Mouse (Mus musculus): ENCODE measurements around the gene Ccdc182. TPM values are rescaled to one million over a fixed set of nuclear protein-coding genes. Genes with fewer than 3 reads are reported as not detected.

The Ccdc182 gene
- polyA plus RNA-seq, 1 experiment from 2014 or later: not detected

- Histone ChIP-seq H3K4me1 (no peaks in the 10 kb centered on the region), H3K36me3 (no peaks in the 10 kb centered on the region), H3K9me3 (no peaks in the 10 kb centered on the region), H3K27me3 (replicated peaks) (no peaks in the 10 kb centered on the region), H3K4me2 (no peak overlapping the region), H3K27ac (no peak overlapping the region), H3K9ac (no peak overlapping the region), H3K4me3 (replicated peaks) (no peak overlapping the region)
- ATAC-seq (ENCODE audit: insufficient read depth, low FRiP score, low read depth): no peak
- WGBS: 81% methylated on average over 5 of the region's 5 CpGs
Measured at GRCm38 (mm10) chr11:88264889-88265288, 29.0 kb upstream of the Ccdc182 start.

DNA sequence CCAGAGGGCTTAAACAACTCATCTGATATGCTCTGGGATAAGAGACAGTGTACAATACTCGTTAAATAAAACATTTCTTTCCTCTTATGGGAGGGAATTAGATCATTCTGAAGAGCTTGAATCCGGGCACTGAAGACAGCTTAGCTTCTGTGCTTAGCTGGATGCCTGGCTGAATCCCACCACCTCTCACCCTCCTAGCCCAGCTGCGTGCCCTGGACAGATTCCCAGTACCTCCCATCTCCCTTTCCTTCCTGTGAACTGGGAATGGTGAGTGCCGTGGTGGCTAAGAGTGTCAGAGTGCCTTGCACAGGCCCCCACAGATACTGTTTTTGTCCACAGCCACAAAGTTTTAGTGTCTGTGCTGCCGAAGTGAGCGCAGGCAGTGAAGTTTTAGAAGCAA lies 27.5 kb upstream of the Ccdc182 start:
- H3K9ac ChIP-seq: no peak overlapping the region
- H3K4me1 ChIP-seq: no peaks in the 10 kb centered on the region
- WGBS: 43% methylated on average over 6 of the region's 6 CpGs
- no peak for ATAC-seq (ENCODE audit: insufficient read depth, low FRiP score, low read depth)
- no peak overlapping the region for H3K4me2 ChIP-seq
- no peak overlapping the region for H3K27ac ChIP-seq
- no peaks in the 10 kb centered on the region for H3K36me3 ChIP-seq
- H3K9me3 ChIP-seq: no peaks in the 10 kb centered on the region
- H3K4me3 ChIP-seq (replicated peaks): no peak overlapping the region
- H3K27me3 ChIP-seq (replicated peaks): no peaks in the 10 kb centered on the region

GRCm38 (mm10) chr11:88271870-88272269 lies 22.0 kb upstream of the Ccdc182 start:
- H3K27me3 ChIP-seq (replicated peaks): no peaks in the 10 kb centered on the region
- H3K36me3 ChIP-seq: no peaks in the 10 kb centered on the region
- no peak overlapping the region for H3K4me3 ChIP-seq (replicated peaks)
- H3K9ac ChIP-seq: no peak overlapping the region
- H3K27ac ChIP-seq: no peak overlapping the region
- H3K4me1 ChIP-seq: peaks cover 8% of the 10 kb centered on the region; the same call in 1 of the 2 replicates
- ATAC-seq (ENCODE audit: insufficient read depth, low FRiP score, low read depth): no peak
- H3K4me2 ChIP-seq: no peak overlapping the region
- H3K9me3 ChIP-seq: no peaks in the 10 kb centered on the region
- WGBS: 53% methylated on average over 3 of the region's 3 CpGs

- H3K4me1 ChIP-seq: peaks cover 8% of the 10 kb centered on the region; the same call in 1 of the 2 replicates
- WGBS: 61% methylated on average over 23 of the region's 23 CpGs
- H3K4me2 ChIP-seq: peak overlapping the region; percentile 19; the same call in 1 of the 2 replicates
- no peak for ATAC-seq (ENCODE audit: insufficient read depth, low FRiP score, low read depth)
- no peak overlapping the region for H3K4me3 ChIP-seq (replicated peaks)
- H3K9ac ChIP-seq: no peak overlapping the region
- no peaks in the 10 kb centered on the region for H3K27me3 ChIP-seq (replicated peaks)
- no peaks in the 10 kb centered on the region for H3K9me3 ChIP-seq
- H3K27ac ChIP-seq: no peak overlapping the region
- no peaks in the 10 kb centered on the region for H3K36me3 ChIP-seq
Measured at GRCm38 (mm10) chr11:88274111-88274879, 19.6 kb upstream of the Ccdc182 start.

GRCm38 (mm10) chr11:88274901-88275498 lies 18.9 kb upstream of the Ccdc182 start:
- Histone ChIP-seq H3K4me3 (replicated peaks) (no peak overlapping the region), H3K27me3 (replicated peaks) (no peaks in the 10 kb centered on the region), H3K9me3 (no peaks in the 10 kb centered on the region), H3K27ac (no peak overlapping the region), H3K4me2 (peak overlapping the region; percentile 19; the same call in 1 of the 2 replicates), H3K9ac (no peak overlapping the region), H3K4me1 (peaks cover 8% of the 10 kb centered on the region; the same call in 1 of the 2 replicates), H3K36me3 (no peaks in the 10 kb centered on the region)
- ATAC-seq (ENCODE audit: insufficient read depth, low FRiP score, low read depth): no peak
- 23% methylated on average over 13 of the region's 13 CpGs for WGBS

DNA sequence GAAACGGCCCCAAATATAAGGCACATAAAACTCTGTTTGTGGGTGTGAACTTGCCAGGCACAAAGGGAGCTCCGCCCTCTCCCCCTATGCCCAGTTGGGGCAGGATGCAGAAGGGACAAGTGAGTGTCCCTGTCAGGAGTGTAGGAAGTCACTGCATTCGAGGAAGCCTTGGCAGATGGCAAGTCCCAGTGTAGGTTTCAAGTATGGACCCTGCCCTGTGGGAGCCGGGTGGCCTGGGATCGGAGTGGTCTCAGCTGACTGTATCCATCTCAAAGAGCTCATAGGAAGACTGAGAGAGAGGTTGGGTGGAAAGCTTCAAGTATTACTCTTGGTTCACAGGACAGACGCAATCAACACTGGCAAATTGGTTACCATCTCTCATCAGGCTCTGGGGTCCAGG lies 17.9 kb upstream of the Ccdc182 start:
- H3K4me2 ChIP-seq: no peak overlapping the region
- H3K9ac ChIP-seq: no peak overlapping the region
- H3K27ac ChIP-seq: no peak overlapping the region
- 74% methylated on average over 6 of the region's 6 CpGs for WGBS
- no peaks in the 10 kb centered on the region for H3K9me3 ChIP-seq
- H3K36me3 ChIP-seq: no peaks in the 10 kb centered on the region
- H3K27me3 ChIP-seq (replicated peaks): no peaks in the 10 kb centered on the region
- H3K4me3 ChIP-seq (replicated peaks): no peak overlapping the region
- no peak for ATAC-seq (ENCODE audit: insufficient read depth, low FRiP score, low read depth)
- peaks cover 8% of the 10 kb centered on the region; the same call in 1 of the 2 replicates for H3K4me1 ChIP-seq

DNA sequence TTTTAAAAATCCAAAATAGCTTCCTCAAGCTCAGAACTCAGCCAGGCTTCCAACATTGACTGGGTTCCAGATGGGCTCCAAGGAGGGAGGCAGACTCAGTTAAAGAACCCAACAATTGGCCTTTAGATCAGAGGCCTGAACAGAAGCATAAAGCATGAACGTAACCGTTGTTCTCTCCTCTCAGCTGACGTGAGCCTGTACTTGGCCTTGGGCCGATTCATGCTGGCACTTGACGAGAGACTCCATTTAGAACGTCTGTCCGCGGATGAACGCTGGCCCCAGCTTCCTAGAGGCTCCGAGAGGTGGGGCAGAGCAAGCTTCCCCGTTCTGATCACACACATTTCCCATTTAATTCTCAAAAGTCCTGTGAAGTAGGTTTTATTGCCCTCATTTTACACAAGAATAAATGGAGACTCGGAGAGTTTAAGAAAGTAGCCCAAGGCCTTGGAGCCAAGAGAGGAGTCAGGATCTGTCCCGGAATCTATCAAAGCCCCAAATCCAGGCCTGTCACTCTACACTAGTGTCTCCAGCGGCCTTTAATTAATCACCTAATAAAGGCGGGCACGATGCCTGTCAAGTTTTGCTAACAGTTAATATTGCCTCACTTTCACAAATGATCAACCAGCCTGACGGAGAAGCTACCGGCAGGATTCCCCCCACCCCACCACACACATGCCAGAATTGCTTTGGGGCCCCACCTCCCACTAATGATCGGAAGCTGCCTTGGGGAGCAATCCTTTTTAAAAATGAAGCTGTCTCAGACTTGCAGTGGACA lies 17.1 kb upstream of the Ccdc182 start:
- Histone ChIP-seq H3K36me3 (no peaks in the 10 kb centered on the region), H3K4me2 (no peak overlapping the region), H3K9ac (no peak overlapping the region), H3K4me1 (peaks cover 8% of the 10 kb centered on the region; the same call in 1 of the 2 replicates), H3K27ac (no peak overlapping the region), H3K27me3 (replicated peaks) (no peaks in the 10 kb centered on the region), H3K9me3 (no peaks in the 10 kb centered on the region), H3K4me3 (replicated peaks) (no peak overlapping the region)
- ATAC-seq (ENCODE audit: insufficient read depth, low FRiP score, low read depth): no peak
- 57% methylated on average over 19 of the region's 19 CpGs for WGBS

GRCm38 (mm10) chr11:88279006-88279405 lies 14.9 kb upstream of the Ccdc182 start:
- H3K27ac ChIP-seq: no peak overlapping the region
- H3K4me1 ChIP-seq: peaks cover 8% of the 10 kb centered on the region; the same call in 1 of the 2 replicates
- no peaks in the 10 kb centered on the region for H3K36me3 ChIP-seq
- H3K9me3 ChIP-seq: no peaks in the 10 kb centered on the region
- no peak overlapping the region for H3K4me2 ChIP-seq
- 39% methylated on average over 4 of the region's 4 CpGs for WGBS
- no peak overlapping the region for H3K9ac ChIP-seq
- H3K27me3 ChIP-seq (replicated peaks): no peaks in the 10 kb centered on the region
- H3K4me3 ChIP-seq (replicated peaks): no peak overlapping the region
- ATAC-seq (ENCODE audit: insufficient read depth, low FRiP score, low read depth): no peak

DNA sequence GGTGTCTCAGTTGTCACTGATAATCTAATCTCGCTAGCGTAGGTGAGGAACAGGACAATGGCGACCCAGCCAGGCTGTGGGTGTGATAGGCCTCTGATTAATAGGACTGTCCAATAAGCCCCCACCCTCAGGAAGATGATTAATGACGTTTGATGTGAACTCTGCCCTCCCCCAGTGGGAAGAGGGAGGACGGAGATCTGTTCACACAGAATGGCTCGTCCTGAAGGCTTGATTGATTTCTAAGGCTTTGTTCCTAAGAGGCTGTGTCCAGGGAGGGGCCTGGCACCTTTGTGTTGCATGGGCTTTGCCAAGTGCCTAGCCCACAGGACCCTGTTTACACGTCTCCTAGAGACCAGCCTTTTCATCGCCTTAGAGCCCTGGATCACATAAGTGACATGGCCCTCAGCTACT lies 13.4 kb upstream of the Ccdc182 start:
- Histone ChIP-seq H3K4me3 (replicated peaks) (no peak overlapping the region), H3K27ac (no peak overlapping the region), H3K4me2 (no peak overlapping the region), H3K36me3 (no peaks in the 10 kb centered on the region), H3K27me3 (replicated peaks) (no peaks in the 10 kb centered on the region), H3K9ac (no peak overlapping the region), H3K9me3 (no peaks in the 10 kb centered on the region), H3K4me1 (no peaks in the 10 kb centered on the region)
- WGBS: 29% methylated on average over 8 of the region's 8 CpGs
- no peak for ATAC-seq (ENCODE audit: insufficient read depth, low FRiP score, low read depth)

GRCm38 (mm10) chr11:88281428-88282119 lies 12.3 kb upstream of the Ccdc182 start:
- H3K36me3 ChIP-seq: no peaks in the 10 kb centered on the region
- no peak overlapping the region for H3K9ac ChIP-seq
- no peak overlapping the region for H3K4me2 ChIP-seq
- no peaks in the 10 kb centered on the region for H3K9me3 ChIP-seq
- no peak for ATAC-seq (ENCODE audit: insufficient read depth, low FRiP score, low read depth)
- H3K4me1 ChIP-seq: no peaks in the 10 kb centered on the region
- no peaks in the 10 kb centered on the region for H3K27me3 ChIP-seq (replicated peaks)
- H3K27ac ChIP-seq: no peak overlapping the region
- WGBS: 74% methylated on average over 8 of the region's 8 CpGs
- no peak overlapping the region for H3K4me3 ChIP-seq (replicated peaks)

DNA sequence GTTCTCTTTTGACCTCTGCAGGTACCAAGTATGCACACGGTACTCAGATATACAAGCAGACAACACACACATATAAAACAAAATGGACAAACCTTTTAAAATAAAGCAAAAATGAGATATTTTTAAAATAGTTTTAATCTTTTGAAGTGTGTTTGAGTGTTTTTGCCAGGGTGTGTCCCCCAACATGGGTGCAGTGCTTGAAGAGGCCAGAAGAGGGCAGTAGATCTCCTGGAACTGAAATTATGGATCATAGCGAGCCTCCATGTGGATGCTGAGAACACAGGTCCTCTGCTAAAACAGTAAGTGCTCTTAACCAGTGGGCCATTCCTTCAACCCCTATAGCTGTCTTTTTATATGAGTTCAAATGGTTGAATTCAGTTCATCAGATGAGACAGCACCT lies 11.3 kb upstream of the Ccdc182 start:
- no peak overlapping the region for H3K4me2 ChIP-seq
- H3K36me3 ChIP-seq: no peaks in the 10 kb centered on the region
- H3K9ac ChIP-seq: no peak overlapping the region
- no peak overlapping the region for H3K4me3 ChIP-seq (replicated peaks)
- ATAC-seq (ENCODE audit: insufficient read depth, low FRiP score, low read depth): no peak
- H3K27me3 ChIP-seq (replicated peaks): no peaks in the 10 kb centered on the region
- no peaks in the 10 kb centered on the region for H3K9me3 ChIP-seq
- no peaks in the 10 kb centered on the region for H3K4me1 ChIP-seq
- 98% methylated on average over 2 of the region's 2 CpGs for WGBS
- no peak overlapping the region for H3K27ac ChIP-seq
